Mouse (Mus musculus) forebrain, embryonic 14.5 days (tissue): Measurements from ENCODE around the gene 2310030G06Rik. TPM values are rescaled to one million over a fixed set of nuclear protein-coding genes. Genes with fewer than 3 reads are reported as not detected.

Experiments
- ATAC-seq: fragments of 200-750 bp; cut with Nextera tagmentation; 2 replicates; pipeline ENCODE4 v1.8.0; 2017; ENCODE audit warnings: mild to moderate bottlenecking, moderate library complexity
- DNase-seq: peaks from one replicate; pipeline ENCODE4 v3.0.0-alpha.2; 2015; ENCODE audit warnings: low spot score
- H3K27ac ChIP-seq: fragments of 300-500 bp; sonication (generic); 2 replicates; pipeline ENCODE4 v1.5.1; 2014; ENCODE audit warnings: low read depth, mild to moderate bottlenecking, control low read depth, low read length, moderate library complexity
- H3K27me3 ChIP-seq: fragments of 300-500 bp; sonication (generic); replicated peaks from 2 replicates; pipeline ENCODE4 v1.6.1; 2014; ENCODE audit warnings: low read length, control low read depth, mixed read lengths; ENCODE audit not compliant: control insufficient read depth, insufficient read depth
- H3K36me3 ChIP-seq: fragments of 300-500 bp; sonication (generic); 2 replicates; pipeline ENCODE4 v1.6.1; 2014; ENCODE audit warnings: low read length, control low read depth; ENCODE audit not compliant: control insufficient read depth, insufficient read depth
- H3K4me1 ChIP-seq: fragments of 300-500 bp; sonication (generic); 2 replicates; pipeline ENCODE4 v1.6.1; 2014; ENCODE audit warnings: antibody characterized with exemption, low read length, control low read depth; ENCODE audit not compliant: control insufficient read depth, insufficient read depth
- H3K4me2 ChIP-seq: fragments of 300-500 bp; sonication (generic); 2 replicates; pipeline ENCODE4 v1.6.1; 2014; ENCODE audit warnings: mild to moderate bottlenecking, control low read depth, low read length
- H3K4me3 ChIP-seq: fragments of 300-500 bp; sonication (generic); 2 replicates; pipeline ENCODE4 v1.5.1; 2014; ENCODE audit warnings: low read depth, low read length, control low read depth
- H3K9ac ChIP-seq: fragments of 300-500 bp; sonication (generic); 2 replicates; pipeline ENCODE4 v1.6.1; 2014; ENCODE audit warnings: mild to moderate bottlenecking, low read length, control low read depth, moderate library complexity
- H3K9me3 ChIP-seq: fragments of 300-500 bp; sonication (generic); replicated peaks from 2 replicates; pipeline ENCODE4 v1.6.1; 2016; ENCODE audit warnings: low read length, control low read depth, mixed read lengths; ENCODE audit not compliant: control insufficient read depth
- WGBS: fragments of 180-500 bp; shearing (Covaris S2); extraction: QIAGEN DNeasy Blood & Tissue Kit; methylation state at CpG from one replicate; pipeline ENCODE4 v1.1.7; 2014; 5-methylcytosine and 5-hydroxymethylcytosine counted together
- polyA plus RNA-seq: library from polyadenylated mRNA; unstranded; fragments of >200 nt; fragmentation: Nextera tagmentation; extraction: Ambion mirVana; gene quantifications from 2 replicates; pipeline ENCODE4 v1.2.1, GENCODE M21; 2014

The 2310030G06Rik gene
- polyA plus RNA-seq, 1 experiment from 2014 or later, result 1.1 TPM

DNA sequence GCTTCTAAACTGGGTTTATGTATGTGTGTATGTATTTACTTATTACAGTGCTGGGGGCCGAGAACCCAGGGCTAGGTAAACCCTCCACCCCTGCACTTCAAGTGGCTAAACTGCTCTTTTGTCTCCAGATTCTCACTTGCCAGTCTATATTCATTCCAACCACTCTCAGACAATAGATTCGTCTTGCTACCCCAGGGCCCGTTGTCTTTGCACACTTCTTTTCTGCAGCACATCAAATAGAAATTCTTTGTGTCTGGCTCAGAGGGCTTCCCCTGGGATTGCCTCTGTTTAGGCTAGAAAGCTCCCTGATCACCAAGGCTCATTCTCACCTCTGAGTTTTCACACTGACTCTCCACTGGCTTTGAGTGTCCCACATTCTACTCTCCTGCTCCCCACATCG, 13.8 kb downstream of the 2310030G06Rik start:
- 0 out of 2 replicates have a peak overlapping the region, but pooled peaks have one; percentile 21 for H3K9ac ChIP-seq
- ATAC-seq, result no peak
- no peak overlapping the region for H3K27ac ChIP-seq
- 9% methylated on average over 4 of the region's 4 CpGs for WGBS
- peaks cover under 1% of the 10 kb centered on the region; the same call in 1 of the 2 replicates for H3K4me1 ChIP-seq
- H3K27me3 ChIP-seq, result no peaks in the 10 kb centered on the region
- no peaks in the 10 kb centered on the region for H3K36me3 ChIP-seq
- no peak overlapping the region for H3K4me3 ChIP-seq
- DNase-seq, result peak; percentile 14
- H3K9me3 ChIP-seq, result no peaks in the 10 kb centered on the region
- no peak overlapping the region for H3K4me2 ChIP-seq

DNA sequence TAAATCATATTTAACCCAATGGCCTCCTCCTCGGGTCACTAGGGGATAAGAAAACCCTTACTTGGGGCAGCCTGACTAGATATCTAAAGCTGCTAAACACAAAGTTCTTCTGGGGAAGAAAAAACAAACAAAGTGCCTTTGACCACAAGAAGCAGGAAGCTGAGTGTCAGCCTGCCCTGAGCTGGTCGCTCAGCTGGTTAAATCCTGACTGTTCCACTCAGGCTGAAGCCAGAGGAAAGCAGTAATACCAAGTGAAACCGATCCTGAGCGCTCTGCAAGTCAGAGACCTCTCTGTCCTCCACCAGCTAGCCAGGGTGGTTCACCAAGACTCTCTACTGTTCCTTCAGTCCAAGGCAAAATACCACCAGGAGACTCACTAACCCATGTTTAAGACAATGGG, 16.7 kb downstream of the 2310030G06Rik start:
- H3K27me3 ChIP-seq, result no peaks in the 10 kb centered on the region
- DNase-seq (no peak), ATAC-seq (no peak)
- WGBS, result 80% methylated on average over 4 of the region's 4 CpGs
- no peak overlapping the region for H3K27ac ChIP-seq
- no peak overlapping the region for H3K4me3 ChIP-seq
- peaks cover 17% of the 10 kb centered on the region for H3K4me1 ChIP-seq
- H3K9ac ChIP-seq, result no peak overlapping the region
- no peaks in the 10 kb centered on the region for H3K36me3 ChIP-seq
- H3K4me2 ChIP-seq, result no peak overlapping the region
- H3K9me3 ChIP-seq, result no peaks in the 10 kb centered on the region

DNA sequence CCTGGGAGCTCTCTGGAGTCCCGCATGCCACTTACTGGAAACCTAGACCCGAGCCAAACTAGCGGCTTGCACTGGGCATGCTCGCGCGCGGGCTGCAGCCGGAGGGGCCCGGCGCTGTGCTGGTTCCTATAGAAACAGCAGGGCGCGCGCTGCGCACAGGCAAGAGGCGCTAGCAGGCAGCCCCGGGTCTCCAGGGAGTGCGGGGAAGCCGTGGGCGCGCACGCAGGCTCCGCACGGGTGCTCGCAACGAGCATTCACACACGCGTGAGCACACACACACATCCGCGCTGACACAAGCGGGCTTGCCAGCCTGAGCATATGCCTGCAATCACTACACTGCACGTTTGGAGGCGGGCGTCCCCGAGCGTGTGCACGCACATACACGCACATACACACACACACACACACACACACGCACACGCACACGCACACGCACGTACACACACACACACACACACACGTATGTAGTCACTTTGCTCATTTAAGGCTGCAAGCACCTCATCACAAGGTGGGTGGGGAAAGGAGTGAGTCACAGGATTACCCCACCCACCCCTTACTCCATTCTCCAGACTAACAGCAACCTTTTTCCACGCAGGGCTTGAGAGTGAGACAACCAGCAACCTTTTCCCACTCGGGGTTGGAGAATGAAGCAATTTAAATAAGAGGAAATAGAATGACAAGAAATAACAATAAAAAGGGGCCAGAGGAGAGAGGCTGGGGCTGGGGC, 18.2 kb downstream of the 2310030G06Rik start:
- Histone ChIP-seq H3K4me1 (peaks cover 30% of the 10 kb centered on the region), H3K27ac (peak overlapping the region; percentile 56), H3K27me3 (no peaks in the 10 kb centered on the region), H3K4me3 (peak overlapping the region; percentile 58), H3K9me3 (no peaks in the 10 kb centered on the region), H3K9ac (peak overlapping the region; percentile 76), H3K36me3 (no peaks in the 10 kb centered on the region), H3K4me2 (peak overlapping the region; percentile 88)
- DNase-seq (peak; percentile 96), ATAC-seq (peak; percentile 98)
- under 1% methylated on average over 45 of the region's 45 CpGs for WGBS

DNA sequence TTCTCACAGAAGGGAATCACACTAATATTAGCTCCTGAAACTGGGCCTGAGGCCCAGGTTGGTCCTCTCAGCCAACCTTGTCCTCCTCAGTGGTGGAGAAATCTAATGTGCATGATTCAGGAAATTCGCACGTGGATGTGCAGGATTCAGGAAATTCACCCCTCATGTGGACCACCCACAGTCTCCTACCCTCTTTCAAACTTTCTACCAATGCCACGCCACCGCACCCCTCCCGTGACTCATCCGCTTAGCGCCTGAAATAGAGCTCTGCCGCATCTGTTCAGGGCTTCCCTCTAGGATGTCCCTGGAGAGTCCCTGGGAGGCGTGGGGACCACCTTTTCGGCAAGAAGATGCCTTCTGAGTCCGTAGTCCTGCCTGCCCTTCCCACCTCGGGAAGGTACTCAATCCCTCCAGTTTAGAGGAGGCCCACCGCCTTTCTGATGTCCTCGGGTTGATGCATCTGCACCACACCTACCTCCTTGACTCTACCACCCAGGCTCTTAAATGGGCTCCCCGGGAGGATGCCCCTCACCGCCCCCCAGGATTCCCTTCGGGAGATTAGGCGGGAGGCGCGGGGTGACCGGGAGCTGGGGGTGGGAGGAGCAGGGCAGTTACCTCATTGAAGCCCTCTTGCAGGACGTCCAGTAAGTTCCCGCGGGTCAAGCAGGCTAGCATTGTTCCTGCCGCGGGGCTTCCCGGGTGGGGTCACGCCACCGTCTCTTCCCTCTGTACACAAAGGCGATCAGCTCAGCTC, 19.0 kb downstream of the 2310030G06Rik start:
- H3K27me3 ChIP-seq, result no peaks in the 10 kb centered on the region
- DNase-seq (peak; percentile 49), ATAC-seq (no peak; the same call in 1 of the 2 replicates)
- peaks cover 36% of the 10 kb centered on the region for H3K4me1 ChIP-seq
- peak overlapping the region; percentile 58 for H3K4me3 ChIP-seq
- H3K4me2 ChIP-seq, result peak overlapping the region; percentile 88
- under 1% methylated on average over 30 of the region's 30 CpGs for WGBS
- peak overlapping the region; percentile 76 for H3K9ac ChIP-seq
- H3K27ac ChIP-seq, result peak overlapping the region; percentile 56
- no peaks in the 10 kb centered on the region for H3K36me3 ChIP-seq
- H3K9me3 ChIP-seq, result no peaks in the 10 kb centered on the region

DNA sequence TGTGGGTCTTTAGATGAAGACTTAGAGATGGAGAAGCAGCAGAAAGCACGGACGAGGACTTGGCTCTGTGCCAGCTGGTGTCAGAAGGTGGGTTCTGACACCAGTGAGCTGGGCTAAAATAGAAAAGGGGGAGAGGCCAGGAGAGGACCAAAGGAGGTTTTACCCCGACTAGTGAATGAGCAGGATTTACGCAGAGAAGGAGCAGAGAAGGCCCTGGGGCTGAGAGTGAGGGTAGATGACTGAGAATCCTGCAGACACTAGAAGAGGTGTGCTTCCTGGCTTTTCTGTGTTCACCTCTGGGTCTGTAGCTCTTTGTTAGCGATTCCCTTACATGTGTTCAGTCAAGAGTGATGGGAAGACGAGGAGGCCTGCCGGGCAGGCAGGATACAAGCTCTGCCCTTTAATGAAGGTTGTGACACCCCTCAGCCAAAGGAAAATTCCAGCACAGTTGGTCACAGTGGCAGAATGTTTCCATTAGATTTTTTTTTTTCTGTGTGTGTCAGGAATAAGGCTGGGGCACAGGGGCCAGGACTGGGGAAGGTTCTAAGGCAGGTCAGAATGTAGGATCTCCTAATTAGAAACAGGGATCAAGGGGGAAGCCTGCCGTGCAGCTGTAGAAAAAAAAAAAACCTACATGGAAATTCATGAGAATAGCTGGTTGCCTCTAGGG, 20.3 kb downstream of the 2310030G06Rik start:
- Histone ChIP-seq H3K27ac (peak overlapping the region; percentile 70), H3K27me3 (no peaks in the 10 kb centered on the region), H3K9ac (peak overlapping the region; percentile 76; the same call in 1 of the 2 replicates), H3K4me2 (peak overlapping the region; percentile 88), H3K4me1 (peaks cover 40% of the 10 kb centered on the region), H3K36me3 (no peaks in the 10 kb centered on the region), H3K4me3 (peak overlapping the region; percentile 58), H3K9me3 (no peaks in the 10 kb centered on the region)
- ATAC-seq (no peak), DNase-seq (peak; percentile 16)
- 17% methylated on average over 8 of the region's 8 CpGs for WGBS

DNA sequence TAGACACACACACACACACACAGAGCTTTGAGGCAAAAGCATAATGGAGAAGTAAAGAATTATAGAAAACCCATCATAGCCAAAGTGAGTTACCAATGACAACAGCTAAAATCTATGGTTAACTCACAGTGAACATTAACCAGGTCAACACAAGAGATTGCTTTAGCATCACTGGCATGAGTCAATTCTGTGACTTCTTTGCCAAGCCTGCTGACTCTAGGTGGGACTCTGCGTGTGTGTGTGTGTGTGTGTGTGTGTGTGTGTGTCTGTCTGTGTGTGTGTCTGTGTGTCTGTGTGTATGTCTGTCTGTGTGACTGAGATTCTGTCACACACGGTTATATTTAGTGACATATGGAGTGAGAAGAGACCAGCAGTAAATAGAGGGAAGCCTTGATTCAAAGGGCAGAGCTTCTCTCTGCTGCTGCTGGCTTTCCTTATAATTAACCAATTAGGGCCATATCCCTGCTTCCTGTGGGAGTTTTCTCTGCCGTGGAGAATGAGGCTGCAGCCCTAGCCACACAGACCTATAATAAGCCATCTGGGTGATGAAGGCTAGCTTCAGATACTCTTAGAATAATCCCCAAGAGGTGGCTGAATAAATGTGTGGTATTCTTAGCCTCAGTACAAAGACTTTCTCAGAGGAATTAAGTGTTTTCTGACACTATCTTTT, 21.5 kb downstream of the 2310030G06Rik start:
- Histone ChIP-seq H3K4me2 (peak overlapping the region; percentile 88), H3K9ac (no peak overlapping the region), H3K4me3 (no peak overlapping the region), H3K36me3 (no peaks in the 10 kb centered on the region), H3K4me1 (peaks cover 40% of the 10 kb centered on the region), H3K27me3 (no peaks in the 10 kb centered on the region), H3K27ac (peak overlapping the region; percentile 85; the same call in 1 of the 2 replicates), H3K9me3 (no peaks in the 10 kb centered on the region)
- WGBS, result 35% methylated on average over 3 of the region's 3 CpGs
- ATAC-seq (0 out of 2 replicates have a peak, but pooled peaks have one; percentile 6), DNase-seq (peak; percentile 66)

DNA sequence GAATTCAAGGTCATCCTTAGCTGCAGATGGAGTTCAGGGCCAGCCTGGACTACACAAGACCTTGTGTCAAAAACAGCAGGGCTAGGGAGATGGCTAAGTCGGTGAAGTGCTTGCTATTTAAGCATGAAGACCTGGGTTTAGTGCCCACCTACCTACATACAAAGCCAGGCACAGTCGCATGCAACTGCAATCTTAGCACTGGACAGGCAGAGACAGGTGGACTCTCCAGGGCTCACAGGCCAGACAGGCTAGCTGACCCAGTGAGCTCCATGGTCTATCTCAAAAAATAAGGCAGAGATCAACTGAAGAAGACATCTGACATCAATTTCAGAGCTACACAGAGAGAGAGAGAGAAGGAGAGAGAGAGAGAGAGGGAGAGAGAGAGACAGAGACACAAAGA, 22.2 kb downstream of the 2310030G06Rik start:
- no peak for DNase-seq
- no peak overlapping the region for H3K4me3 ChIP-seq
- H3K9me3 ChIP-seq, result no peaks in the 10 kb centered on the region
- ATAC-seq, result no peak
- H3K9ac ChIP-seq, result peak overlapping the region; percentile 37; the same call in 1 of the 2 replicates
- no peaks in the 10 kb centered on the region for H3K27me3 ChIP-seq
- no peaks in the 10 kb centered on the region for H3K36me3 ChIP-seq
- WGBS, result 74% methylated on average over 2 of the region's 2 CpGs
- H3K27ac ChIP-seq, result peak overlapping the region; percentile 85
- H3K4me1 ChIP-seq, result peaks cover 40% of the 10 kb centered on the region
- H3K4me2 ChIP-seq, result peak overlapping the region; percentile 88

DNA sequence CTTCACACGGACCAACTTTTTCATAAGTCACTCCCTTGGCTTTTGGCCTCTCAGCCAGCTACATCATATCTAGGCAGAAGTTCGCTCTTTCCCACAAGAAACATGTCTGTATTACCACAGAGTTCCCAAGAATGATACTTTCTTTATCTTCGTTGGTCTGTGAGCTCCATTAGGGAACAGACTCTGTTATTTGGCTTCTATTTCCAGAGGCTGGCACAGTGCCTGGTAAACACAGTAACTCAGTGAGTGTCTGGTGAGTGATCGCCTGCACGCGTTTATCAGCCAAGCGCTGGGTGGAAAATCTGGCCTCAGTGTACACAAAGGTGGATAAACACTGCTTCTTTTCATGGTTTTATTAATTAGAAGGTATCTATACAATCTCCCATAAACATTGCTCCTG, 22.9 kb downstream of the 2310030G06Rik start:
- ATAC-seq, result no peak
- Histone ChIP-seq H3K4me2 (peak overlapping the region; percentile 88), H3K27me3 (no peaks in the 10 kb centered on the region), H3K9ac (peak overlapping the region; percentile 25; the same call in 1 of the 2 replicates), H3K4me1 (peaks cover 40% of the 10 kb centered on the region), H3K4me3 (no peak overlapping the region), H3K9me3 (no peaks in the 10 kb centered on the region), H3K27ac (peak overlapping the region; percentile 85), H3K36me3 (no peaks in the 10 kb centered on the region)
- 26% methylated on average over 7 of the region's 7 CpGs for WGBS
- peak; percentile 92 for DNase-seq
